In genomic region chr13:82974210-82974811, GRCm38 (mm10) we compare ENCODE assay signal across 18 mouse cellular contexts.
A peak's percentile ranks its signal among the peaks of the same experiment; 100 is the strongest.
DNase-seq lines count a peak whose midpoint lies in the region; ATAC-seq and TF ChIP-seq lines count a peak whose summit lies in the region.
"Had no signal": no experiment of that assay in that cellular context is flagged by ENCODE, and none has a peak within 500 bp of the region (broad histone marks: within the 10 kb centered on the region; RNA-seq: fewer than 3 reads in every experiment).

No protein-coding gene starts in this region.

- H3K27me3 ChIP-seq in forebrain, embryonic 15.5 days: no peaks in the 10 kb centered on the region
- H3K27me3 ChIP-seq in forebrain, embryonic 10.5 days (ENCODE audit: poor library complexity, severe bottlenecking): no peaks in the 10 kb centered on the region
- no peaks in the 10 kb centered on the region for H3K27me3 ChIP-seq in heart, embryonic 11.5 days (ENCODE audit: control insufficient read depth, insufficient read depth, low read length)
- H3K27me3 ChIP-seq: embryonic facial prominence, embryonic 13.5 days; hindbrain, embryonic 13.5 days had no signal

- no peak for TF ChIP-seq POLR2A in brain, embryonic 14.5 days (IDR thresholded peaks at IDR 0.05; ENCODE audit: borderline replicate concordance, extremely low read depth, insufficient read depth, insufficient read length, poor library complexity, severe bottlenecking)

- H3K4me2 ChIP-seq in forebrain, embryonic 15.5 days (replicated peaks): no peak overlapping the region
- no peak overlapping the region for H3K4me2 ChIP-seq in heart, embryonic 11.5 days
- H3K4me2 ChIP-seq: embryonic facial prominence, embryonic 13.5 days; hindbrain, embryonic 13.5 days had no signal

- TF ChIP-seq CTCF in brain, embryonic 14.5 days (IDR thresholded peaks at IDR 0.05; ENCODE audit: borderline replicate concordance, extremely low read depth, insufficient read depth, insufficient read length): no peak

- H3K4me3 ChIP-seq in forebrain, embryonic 15.5 days: no peak overlapping the region
- no peak overlapping the region for H3K4me3 ChIP-seq in forebrain, embryonic 10.5 days
- H3K4me3 ChIP-seq in heart, embryonic 11.5 days (ENCODE audit: low read depth, low read length): no peak overlapping the region
- H3K4me3 ChIP-seq: embryonic facial prominence, embryonic 13.5 days; gastrocnemius, adult 2 months; hindbrain, embryonic 13.5 days had no signal

- no peak overlapping the region for H3K9ac ChIP-seq in forebrain, embryonic 15.5 days (replicated peaks)
- no peak overlapping the region for H3K9ac ChIP-seq in heart, embryonic 11.5 days (ENCODE audit: low read depth, low read length)
- H3K9ac ChIP-seq: embryonic facial prominence, embryonic 13.5 days; hindbrain, embryonic 13.5 days had no signal

- H3K27ac ChIP-seq in forebrain, embryonic 15.5 days (replicated peaks): peak overlapping the region; percentile 31; the same call in 1 of the 2 replicates
- H3K27ac ChIP-seq in forebrain, embryonic 10.5 days: no peak overlapping the region
- H3K27ac ChIP-seq in heart, embryonic 11.5 days (ENCODE audit: low read depth, low read length): no peak overlapping the region
- H3K27ac ChIP-seq: embryonic facial prominence, embryonic 13.5 days; gastrocnemius, adult 2 months; hindbrain, embryonic 13.5 days; hindbrain, postnatal 0 days had no signal

- 71% methylated on average over 1 of the region's 1 CpGs for WGBS in forebrain, embryonic 15.5 days
- WGBS in forebrain, embryonic 10.5 days: 92% methylated on average over 1 of the region's 1 CpGs
- 91% methylated on average over 1 of the region's 1 CpGs for WGBS in heart, embryonic 11.5 days (ENCODE audit: insufficient replicate concordance)

- ATAC-seq in forebrain, embryonic 15.5 days (replicated peaks): no peak
- ATAC-seq in heart, embryonic 11.5 days (replicated peaks; ENCODE audit: insufficient number of reproducible peaks, low FRiP score, low TSS enrichment): no peak
- ATAC-seq: hindbrain, postnatal 0 days had no signal

- no peaks in the 10 kb centered on the region for H3K4me1 ChIP-seq in forebrain, embryonic 15.5 days
- H3K4me1 ChIP-seq in forebrain, embryonic 10.5 days: no peaks in the 10 kb centered on the region
- H3K4me1 ChIP-seq in heart, embryonic 11.5 days (ENCODE audit: control insufficient read depth, insufficient read depth, low read length): no peaks in the 10 kb centered on the region
- H3K4me1 ChIP-seq: embryonic facial prominence, embryonic 13.5 days; hindbrain, embryonic 13.5 days had no signal

- no peak for DNase-seq in forebrain, embryonic 10.5 days (ENCODE audit: extremely low spot score, low spot score)
- peak; percentile 14 for DNase-seq in 416B (ENCODE audit: low read depth)
- DNase-seq in brain, embryonic 14.5 days (ENCODE audit: low read depth): peak; percentile 66
- peak; percentile 13 for DNase-seq in telencephalon, adult 2 months (ENCODE audit: low read depth, low spot score)
- DNase-seq: adrenal gland, adult 2 months; adrenal gland, postnatal 25 days; cerebellum, adult 11-12 months; cerebellum, adult 9-10 months; cerebellum, postnatal 25 days; gastrocnemius, adult 2 months; gastrocnemius, postnatal 25 days; heart, postnatal 14 days; kidney, adult 18-20 months had no signal

- no peaks in the 10 kb centered on the region for H3K9me3 ChIP-seq in forebrain, embryonic 15.5 days
- H3K9me3 ChIP-seq in forebrain, embryonic 10.5 days: no peaks in the 10 kb centered on the region
- H3K9me3 ChIP-seq in heart, embryonic 11.5 days (replicated peaks; ENCODE audit: control insufficient read depth, low read length): no peaks in the 10 kb centered on the region
- H3K9me3 ChIP-seq: embryonic facial prominence, embryonic 13.5 days; hindbrain, embryonic 13.5 days had no signal

- no peaks in the 10 kb centered on the region for H3K36me3 ChIP-seq in forebrain, embryonic 15.5 days
- no peaks in the 10 kb centered on the region for H3K36me3 ChIP-seq in forebrain, embryonic 10.5 days (replicated peaks)
- H3K36me3 ChIP-seq in heart, embryonic 11.5 days (ENCODE audit: control insufficient read depth, insufficient read depth, low read length): no peaks in the 10 kb centered on the region
- H3K36me3 ChIP-seq: embryonic facial prominence, embryonic 13.5 days; hindbrain, embryonic 13.5 days had no signal
